Mouse (Mus musculus): Measurements from ENCODE around the gene Ccdc84. TPM values are rescaled to one million over a fixed set of nuclear protein-coding genes. Genes with fewer than 3 reads are reported as not detected.
"Not testable (repeated sequence)": the region's sequence is repeated elsewhere in the genome, so short reads cannot be mapped to it uniquely, and the experiment has no call there.

The Ccdc84 gene
- polyA plus RNA-seq (2015; fragmentation: Nextera tagmentation; extraction: Ambion mirVana) = 25.5 and 29.2 TPM in 2 replicates

DNA sequence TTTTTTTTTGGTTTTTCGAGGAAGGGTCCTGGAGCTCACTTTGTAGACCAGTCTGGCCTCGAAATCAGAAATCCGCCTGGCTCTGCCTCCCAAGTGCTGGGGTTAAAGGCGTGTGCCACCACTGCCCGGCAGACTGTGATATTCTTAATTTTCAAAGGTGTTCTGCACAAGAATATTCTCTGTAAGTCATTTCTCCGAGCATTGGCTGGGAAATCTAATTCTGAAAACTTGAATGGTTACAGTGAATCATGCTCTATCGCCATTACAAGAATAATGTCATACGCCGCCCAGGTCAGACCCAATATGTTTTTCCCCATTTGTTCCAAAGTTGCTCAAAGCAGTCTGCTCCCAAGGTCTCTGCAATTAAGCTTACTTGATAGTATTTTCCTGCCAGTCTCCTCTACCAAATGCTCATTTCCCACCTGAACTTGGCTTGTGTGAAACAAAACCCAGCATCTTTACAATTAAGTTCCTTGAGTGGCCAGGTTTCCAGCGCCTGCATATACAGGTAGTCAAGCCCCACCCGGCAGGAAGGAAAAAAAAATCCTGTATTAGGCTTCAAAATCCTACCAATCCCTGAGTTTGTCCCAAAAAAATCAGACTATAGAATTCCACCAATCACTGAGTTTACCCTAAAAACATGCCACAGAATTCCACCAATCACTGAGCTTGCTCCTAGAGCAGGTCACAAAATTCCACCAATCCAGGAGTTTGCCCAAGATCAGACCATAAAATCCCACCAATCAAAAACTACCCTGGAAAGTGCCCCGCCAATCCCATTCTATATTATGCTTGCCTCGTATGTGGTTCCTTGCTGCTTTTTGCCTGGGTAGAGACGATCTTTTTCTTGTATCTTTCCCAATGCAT is at the start of gene Ccdc84:
Ccdc84 (minus strand) TSS at position 51 of the 867 bp plus-strand sequence.
- peak within 1 kb of the TSS; percentile 78 for H3K27ac ChIP-seq
- WGBS = 73% methylated on average over 14 of the region's 14 CpGs
- peaks cover 4% of the 10 kb centered on the region; the same call in 1 of the 2 replicates for H3K36me3 ChIP-seq (ENCODE audit: insufficient read depth, low read length)
- peak within 1 kb of the TSS; percentile 86 for H3K4me3 ChIP-seq (replicated peaks; ENCODE audit: low read depth, low read length)
- no peaks in the 10 kb centered on the region for H3K27me3 ChIP-seq (ENCODE audit: insufficient read depth, low read length)
- 0 out of 2 replicates have a peak, but pooled peaks cover 3% of the 10 kb centered on the region for H3K4me1 ChIP-seq (replicated peaks; ENCODE audit: insufficient read depth, low read length)
- DNase-seq (ENCODE audit: low spot score) = no peak
- TF ChIP-seq CTCF (IDR thresholded peaks at IDR 0.05; ENCODE audit: low read depth) = no peak
- no peak for ATAC-seq (replicated peaks; ENCODE audit: low FRiP score, low read depth)
- peak within 1 kb of the TSS; percentile 81 for H3K9ac ChIP-seq (ENCODE audit: low read depth, low read length)
- peak within 1 kb of the TSS; percentile 93 for H3K4me2 ChIP-seq (ENCODE audit: low read length)
- no peaks in the 10 kb centered on the region for H3K9me3 ChIP-seq (replicated peaks; ENCODE audit: low read length)

DNA sequence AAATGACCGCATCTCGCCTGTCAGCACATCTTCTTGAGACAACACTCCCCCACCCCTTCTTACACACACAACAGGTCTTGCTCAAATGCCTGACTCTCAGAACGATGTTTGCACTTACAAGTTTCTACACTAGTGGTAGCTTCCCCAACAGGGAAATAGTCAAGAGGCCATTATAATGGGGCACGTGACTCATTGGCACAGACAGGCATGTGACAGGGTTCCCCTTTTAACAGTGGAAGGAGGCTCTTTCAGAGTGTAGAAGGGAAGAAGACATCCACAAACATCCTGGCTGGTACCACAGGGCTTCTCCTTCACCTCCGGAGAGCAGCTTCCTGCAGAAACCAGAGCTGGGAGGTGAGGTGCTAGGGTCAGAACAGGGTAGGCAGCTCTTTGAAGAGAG is 43.6 kb upstream of the Ccdc84 start:
- Histone ChIP-seq H3K9ac (ENCODE audit: low read depth, low read length) (no peak overlapping the region), H3K9me3 (replicated peaks; ENCODE audit: low read length) (no peaks in the 10 kb centered on the region), H3K4me3 (replicated peaks; ENCODE audit: low read depth, low read length) (no peak overlapping the region), H3K27me3 (ENCODE audit: insufficient read depth, low read length) (no peaks in the 10 kb centered on the region), H3K36me3 (ENCODE audit: insufficient read depth, low read length) (no peaks in the 10 kb centered on the region), H3K27ac (no peak overlapping the region), H3K4me2 (ENCODE audit: low read length) (no peak overlapping the region), H3K4me1 (replicated peaks; ENCODE audit: insufficient read depth, low read length) (no peaks in the 10 kb centered on the region)
- 77% methylated on average over 5 of the region's 5 CpGs for WGBS
- no peak for TF ChIP-seq CTCF (IDR thresholded peaks at IDR 0.05; ENCODE audit: low read depth)
- no peak for ATAC-seq (replicated peaks; ENCODE audit: low FRiP score, low read depth)
- no peak for DNase-seq (ENCODE audit: low spot score)

DNA sequence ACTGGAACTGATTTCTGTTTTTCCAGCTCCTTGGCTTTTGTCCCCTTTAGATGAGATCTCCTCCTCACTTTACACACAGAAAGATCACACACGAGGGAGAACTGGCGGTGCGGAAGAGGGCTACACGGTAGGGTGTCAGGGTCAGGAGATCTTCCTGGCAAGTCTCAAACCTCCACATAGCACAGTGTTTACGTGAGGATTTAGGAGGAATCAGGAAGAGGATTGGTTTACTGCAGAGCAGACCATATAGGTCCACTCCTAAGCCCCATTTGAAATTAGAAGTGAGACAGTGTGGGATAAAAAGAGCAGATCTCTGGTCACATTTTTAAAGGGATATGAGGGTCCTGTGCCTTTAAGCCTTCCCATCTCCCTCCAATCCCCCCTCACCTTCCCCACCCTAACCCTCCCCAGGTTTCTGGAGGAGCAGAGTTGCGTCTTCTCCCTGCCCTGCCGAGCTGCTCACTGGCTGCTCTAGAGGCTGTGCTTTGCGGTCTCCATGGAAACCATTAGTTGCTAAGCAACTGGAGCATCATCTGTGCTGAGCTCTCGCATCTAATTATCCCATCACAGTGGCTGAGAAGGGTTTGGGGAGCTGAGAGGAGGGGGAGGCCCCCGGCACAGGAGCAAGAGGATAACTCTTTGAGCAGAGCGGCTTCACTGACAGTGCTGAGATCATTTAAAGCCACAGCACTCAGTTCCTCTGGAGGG is 38.8 kb upstream of the Ccdc84 start:
- H3K27me3 ChIP-seq (ENCODE audit: insufficient read depth, low read length) = no peaks in the 10 kb centered on the region
- H3K4me3 ChIP-seq (replicated peaks; ENCODE audit: low read depth, low read length) = no peak overlapping the region
- 6% methylated on average over 11 of the region's 11 CpGs for WGBS
- no peaks in the 10 kb centered on the region for H3K36me3 ChIP-seq (ENCODE audit: insufficient read depth, low read length)
- no peak overlapping the region for H3K9ac ChIP-seq (ENCODE audit: low read depth, low read length)
- ATAC-seq (replicated peaks; ENCODE audit: low FRiP score, low read depth) (no peak), DNase-seq (ENCODE audit: low spot score) (peak; percentile 32)
- no peak overlapping the region for H3K4me2 ChIP-seq (ENCODE audit: low read length)
- no peaks in the 10 kb centered on the region for H3K9me3 ChIP-seq (replicated peaks; ENCODE audit: low read length)
- H3K27ac ChIP-seq = no peak overlapping the region
- TF ChIP-seq CTCF (IDR thresholded peaks at IDR 0.05; ENCODE audit: low read depth) = no peak
- H3K4me1 ChIP-seq (replicated peaks; ENCODE audit: insufficient read depth, low read length) = no peaks in the 10 kb centered on the region

- Histone ChIP-seq H3K4me1 (replicated peaks; ENCODE audit: insufficient read depth, low read length) (no peaks in the 10 kb centered on the region), H3K4me3 (replicated peaks; ENCODE audit: low read depth, low read length) (no peak within 1 kb of the TSS; the same call in 1 of the 2 replicates), H3K4me2 (ENCODE audit: low read length) (peak within 1 kb of the TSS; percentile 32; the same call in 1 of the 2 replicates), H3K27ac (no peak within 1 kb of the TSS), H3K27me3 (ENCODE audit: insufficient read depth, low read length) (no peaks in the 10 kb centered on the region), H3K9ac (ENCODE audit: low read depth, low read length) (no peak within 1 kb of the TSS), H3K36me3 (ENCODE audit: insufficient read depth, low read length) (no peaks in the 10 kb centered on the region), H3K9me3 (replicated peaks; ENCODE audit: low read length) (no peaks in the 10 kb centered on the region)
- ATAC-seq (replicated peaks; ENCODE audit: low FRiP score, low read depth) (no peak), DNase-seq (ENCODE audit: low spot score) (no peak)
- peak; percentile 44; the same call in 1 of the 2 replicates for TF ChIP-seq CTCF (IDR thresholded peaks at IDR 0.05; ENCODE audit: low read depth)
- WGBS = 27% methylated on average over 4 of the region's 4 CpGs
Measured at GRCm38 (mm10) chr9:44454891-44455220, 36.5 kb upstream of the Ccdc84 start, which contains the start of gene Upk2. Gene Upk2, minus strand, starts transcription at chr9:44454976.

GRCm38 (mm10) chr9:44454132-44454890 is 35.9 kb upstream of the Ccdc84 start:
- peak; percentile 95 for TF ChIP-seq CTCF (IDR thresholded peaks at IDR 0.05; ENCODE audit: low read depth)
- no peak overlapping the region for H3K27ac ChIP-seq
- WGBS = 7% methylated on average over 14 of the region's 14 CpGs
- no peaks in the 10 kb centered on the region for H3K4me1 ChIP-seq (replicated peaks; ENCODE audit: insufficient read depth, low read length)
- no peak overlapping the region for H3K9ac ChIP-seq (ENCODE audit: low read depth, low read length)
- ATAC-seq (replicated peaks; ENCODE audit: low FRiP score, low read depth) = peak; percentile 85
- peak; percentile 89 for DNase-seq (ENCODE audit: low spot score)
- no peaks in the 10 kb centered on the region for H3K27me3 ChIP-seq (ENCODE audit: insufficient read depth, low read length)
- H3K36me3 ChIP-seq (ENCODE audit: insufficient read depth, low read length) = no peaks in the 10 kb centered on the region
- no peak overlapping the region; the same call in 1 of the 2 replicates for H3K4me3 ChIP-seq (replicated peaks; ENCODE audit: low read depth, low read length)
- no peaks in the 10 kb centered on the region for H3K9me3 ChIP-seq (replicated peaks; ENCODE audit: low read length)
- peak overlapping the region; percentile 32; the same call in 1 of the 2 replicates for H3K4me2 ChIP-seq (ENCODE audit: low read length)

DNA sequence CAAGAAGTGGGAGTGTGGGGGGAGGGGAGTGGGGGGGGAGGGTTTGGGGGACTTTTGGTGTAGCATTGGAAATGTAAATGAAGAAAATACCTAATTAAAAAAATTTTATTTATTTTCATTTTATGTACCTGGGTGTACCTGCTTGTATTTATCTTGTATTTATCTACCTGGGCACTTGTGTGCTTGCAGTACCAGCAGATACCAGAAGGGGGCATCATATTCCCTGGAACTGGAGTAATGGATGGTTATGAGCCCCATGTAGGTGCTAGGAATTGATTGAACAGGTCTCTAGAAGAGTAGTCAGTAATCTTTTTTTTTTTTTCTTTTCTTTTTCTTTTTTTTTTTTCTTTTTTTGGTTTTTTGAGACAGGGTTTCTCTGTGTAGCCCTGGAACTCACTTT is 32.0 kb upstream of the Ccdc84 start:
- Histone ChIP-seq H3K4me3 (replicated peaks; ENCODE audit: low read depth, low read length) (no peak overlapping the region), H3K4me2 (ENCODE audit: low read length) (no peak overlapping the region), H3K9me3 (replicated peaks; ENCODE audit: low read length) (no peaks in the 10 kb centered on the region), H3K36me3 (ENCODE audit: insufficient read depth, low read length) (no peaks in the 10 kb centered on the region), H3K4me1 (replicated peaks; ENCODE audit: insufficient read depth, low read length) (no peaks in the 10 kb centered on the region), H3K27ac (no peak overlapping the region), H3K9ac (ENCODE audit: low read depth, low read length) (no peak overlapping the region), H3K27me3 (ENCODE audit: insufficient read depth, low read length) (no peaks in the 10 kb centered on the region)
- ATAC-seq (replicated peaks; ENCODE audit: low FRiP score, low read depth) (no peak), DNase-seq (ENCODE audit: low spot score) (no peak)
- peak; percentile 42; the same call in 1 of the 2 replicates for TF ChIP-seq CTCF (IDR thresholded peaks at IDR 0.05; ENCODE audit: low read depth)

- H3K9ac ChIP-seq (ENCODE audit: low read depth, low read length); H3K4me2 ChIP-seq (ENCODE audit: low read length); DNase-seq (ENCODE audit: low spot score); H3K27ac ChIP-seq; ATAC-seq (replicated peaks; ENCODE audit: low FRiP score, low read depth); H3K27me3 ChIP-seq (ENCODE audit: insufficient read depth, low read length); H3K36me3 ChIP-seq (ENCODE audit: insufficient read depth, low read length); H3K4me3 ChIP-seq (replicated peaks; ENCODE audit: low read depth, low read length); H3K4me1 ChIP-seq (replicated peaks; ENCODE audit: insufficient read depth, low read length); H3K9me3 ChIP-seq (replicated peaks; ENCODE audit: low read length): not testable (repeated sequence)
- 80% methylated on average over 7 of the region's 7 CpGs for WGBS
Measured at GRCm38 (mm10) chr9:44444402-44445025, 26.1 kb upstream of the Ccdc84 start.

All from kidney, postnatal 0 days (tissue).